Mouse (Mus musculus): ENCODE measurements around the gene 2610528J11Rik.

GRCm38 (mm10) chr4:118489717-118490132 is 37.1 kb upstream of the 2610528J11Rik start, which contains the start of gene Tie1:
- TF ChIP-seq POLR2A (IDR thresholded peaks at IDR 0.05; ENCODE audit: borderline replicate concordance, insufficient read depth, low read length) (no peak), CTCF (IDR thresholded peaks at IDR 0.05; ENCODE audit: borderline replicate concordance, insufficient read depth, low read depth, low read length) (no peak)

Measured in cerebellum, adult 2 months (tissue).